Mouse (Mus musculus) limb, embryonic 12.5 days (tissue): ENCODE measurements around the gene B4gat1. TPM values are rescaled to one million over a fixed set of nuclear protein-coding genes. Genes with fewer than 3 reads are reported as not detected.

Source experiments
- ATAC-seq: fragments of 200-750 bp; cut with Nextera tagmentation; 2 replicates; pipeline ENCODE4 v1.8.0; 2017; ENCODE audit warnings: low read depth, moderate TSS enrichment; ENCODE audit not compliant: insufficient number of reproducible peaks, insufficient read depth, low FRiP score, low TSS enrichment
- H3K27ac ChIP-seq: fragments of 300-500 bp; sonication (generic); 2 replicates; pipeline ENCODE4 v1.5.1; 2016; ENCODE audit warnings: mild to moderate bottlenecking, moderate library complexity
- H3K27me3 ChIP-seq: fragments of 300-500 bp; sonication (generic); 2 replicates; pipeline ENCODE4 v1.6.1; 2016; ENCODE audit warnings: mild to moderate bottlenecking, moderate library complexity
- H3K36me3 ChIP-seq: fragments of 300-500 bp; sonication (generic); 2 replicates; pipeline ENCODE4 v1.6.1; 2016; ENCODE audit warnings: mild to moderate bottlenecking, moderate library complexity
- H3K4me1 ChIP-seq: fragments of 300-500 bp; sonication (generic); replicated peaks from 2 replicates; pipeline ENCODE4 v1.6.1; 2016
- H3K4me2 ChIP-seq: fragments of 300-500 bp; sonication (generic); 2 replicates; pipeline ENCODE4 v1.6.1; 2016; ENCODE audit warnings: mild to moderate bottlenecking, moderate library complexity
- H3K4me3 ChIP-seq: fragments of 300-500 bp; sonication (generic); replicated peaks from 2 replicates; pipeline ENCODE4 v1.5.1; 2016; ENCODE audit warnings: mild to moderate bottlenecking
- H3K9ac ChIP-seq: fragments of 300-500 bp; sonication (generic); replicated peaks from 2 replicates; pipeline ENCODE4 v1.6.1; 2016; ENCODE audit warnings: mild to moderate bottlenecking, moderate library complexity
- H3K9me3 ChIP-seq: fragments of 300-500 bp; sonication (generic); 2 replicates; pipeline ENCODE4 v1.6.1; 2016; ENCODE audit warnings: mild to moderate bottlenecking, moderate library complexity
- WGBS: fragments of 180-500 bp; shearing (Covaris S2); methylation state at CpG from one replicate; pipeline ENCODE4 v1.1.7; 2016; 5-methylcytosine and 5-hydroxymethylcytosine counted together
- polyA plus RNA-seq: library from polyadenylated mRNA; unstranded; fragments of >200 nt; fragmentation: Nextera tagmentation; extraction: Ambion mirVana; gene quantifications from 2 replicates; pipeline ENCODE4 v1.2.1, GENCODE M21; 2016

The B4gat1 gene
- polyA plus RNA-seq, 1 experiment from 2014 or later: 42.3 TPM

- H3K4me3 ChIP-seq: no peak overlapping the region
- no peaks in the 10 kb centered on the region for H3K27me3 ChIP-seq
- H3K36me3 ChIP-seq: peaks cover 49% of the 10 kb centered on the region
- H3K4me2 ChIP-seq: no peak overlapping the region
- WGBS: 65% methylated on average over 3 of the region's 3 CpGs
- no peaks in the 10 kb centered on the region for H3K9me3 ChIP-seq
- peaks cover 5% of the 10 kb centered on the region for H3K4me1 ChIP-seq
- H3K9ac ChIP-seq: no peak overlapping the region
- H3K27ac ChIP-seq: no peak overlapping the region
- no peak for ATAC-seq
Measured at GRCm38 (mm10) chr19:5032686-5033085, 5.9 kb upstream of the B4gat1 start.

GRCm38 (mm10) chr19:5036577-5036976 lies 2.0 kb upstream of the B4gat1 start:
- Histone ChIP-seq H3K4me1 (peaks cover 27% of the 10 kb centered on the region), H3K27ac (no peak overlapping the region), H3K27me3 (no peaks in the 10 kb centered on the region), H3K4me2 (no peak overlapping the region), H3K36me3 (peaks cover 10% of the 10 kb centered on the region), H3K9ac (no peak overlapping the region), H3K9me3 (no peaks in the 10 kb centered on the region), H3K4me3 (no peak overlapping the region)
- no peak for ATAC-seq
- 74% methylated on average over 4 of the region's 4 CpGs for WGBS

DNA sequence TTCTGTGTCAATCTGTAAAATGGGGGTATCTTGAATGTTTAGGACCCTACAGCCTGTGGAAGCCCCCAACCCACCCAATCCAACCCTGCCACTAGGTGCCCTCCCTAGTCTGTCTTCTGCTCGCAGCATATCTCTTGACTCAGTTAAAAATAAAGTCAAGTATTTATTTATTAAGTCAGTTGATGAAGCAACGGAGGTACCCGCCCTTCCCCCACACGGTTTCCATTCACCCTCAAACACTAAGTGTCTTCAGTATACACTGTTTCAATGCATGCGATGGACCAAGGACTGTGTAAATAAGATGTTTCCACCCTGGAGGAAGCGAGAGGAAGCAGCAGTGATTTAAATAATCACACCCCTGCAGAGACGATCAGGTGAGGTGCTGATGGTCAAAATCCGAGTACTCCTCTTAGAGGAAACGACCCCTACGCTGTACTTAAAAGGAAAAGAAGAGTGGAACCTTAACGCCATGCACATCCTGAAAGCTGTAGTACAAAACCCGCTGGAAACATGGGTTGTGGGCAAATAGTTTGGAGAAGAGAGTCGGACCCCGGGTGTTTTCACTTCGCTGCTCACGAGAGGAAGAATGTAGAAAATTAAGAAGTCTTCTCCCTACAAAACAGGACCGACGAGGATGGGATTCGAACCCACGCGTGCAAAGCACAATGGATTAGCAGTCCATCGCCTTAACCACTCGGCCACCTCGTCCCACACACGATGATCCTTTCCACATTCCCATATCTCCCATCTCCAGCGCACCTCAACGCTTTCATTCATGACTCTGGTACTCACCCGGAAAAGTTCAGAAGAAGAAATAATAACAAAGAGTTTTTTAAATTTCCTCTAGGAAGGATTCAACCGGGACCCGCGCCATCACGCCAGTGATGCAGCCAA lies 701 bp upstream of the B4gat1 start:
- H3K4me1 ChIP-seq: peaks cover 35% of the 10 kb centered on the region
- WGBS: 5% methylated on average over 32 of the region's 32 CpGs
- H3K4me3 ChIP-seq: peak overlapping the region; percentile 85
- no peak for ATAC-seq
- peak overlapping the region; percentile 78 for H3K9ac ChIP-seq
- H3K36me3 ChIP-seq: 0 out of 2 replicates have a peak, but pooled peaks cover 10% of the 10 kb centered on the region
- peak overlapping the region; percentile 87 for H3K27ac ChIP-seq
- H3K9me3 ChIP-seq: no peaks in the 10 kb centered on the region
- H3K4me2 ChIP-seq: peak overlapping the region; percentile 98
- H3K27me3 ChIP-seq: no peaks in the 10 kb centered on the region

DNA sequence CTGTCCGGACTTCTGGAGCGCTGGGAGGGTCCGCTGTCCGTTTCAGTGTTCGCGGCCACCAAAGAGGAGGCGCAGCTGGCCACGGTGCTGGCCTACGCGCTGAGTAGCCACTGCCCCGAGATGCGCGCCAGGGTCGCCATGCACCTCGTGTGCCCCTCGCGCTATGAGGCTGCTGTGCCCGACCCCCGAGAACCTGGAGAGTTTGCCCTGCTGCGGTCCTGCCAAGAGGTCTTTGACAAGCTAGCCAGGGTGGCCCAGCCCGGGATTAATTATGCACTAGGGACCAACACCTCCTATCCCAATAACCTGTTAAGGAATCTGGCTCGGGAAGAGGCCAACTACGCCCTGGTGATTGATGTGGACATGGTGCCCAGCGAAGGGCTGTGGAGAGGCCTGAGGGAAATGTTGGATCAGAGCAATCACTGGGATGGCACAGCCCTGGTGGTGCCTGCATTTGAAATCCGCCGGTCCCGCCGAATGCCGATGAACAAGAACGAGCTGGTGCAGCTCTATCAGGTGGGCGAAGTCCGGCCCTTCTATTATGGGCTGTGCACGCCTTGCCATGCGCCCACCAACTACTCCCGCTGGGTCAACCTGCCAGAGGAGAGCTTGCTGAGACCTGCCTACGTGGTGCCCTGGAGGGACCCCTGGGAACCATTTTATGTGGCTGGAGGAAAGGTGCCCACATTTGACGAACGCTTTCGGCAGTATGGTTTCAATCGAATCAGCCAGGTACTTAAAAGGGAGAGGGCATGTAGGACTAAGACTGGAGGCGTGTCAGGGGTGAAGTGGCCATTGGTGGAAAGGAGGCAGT lies 882 bp downstream of the B4gat1 start:
- ATAC-seq: peak; percentile 24; the same call in 1 of the 2 replicates
- Histone ChIP-seq H3K27ac (peak overlapping the region; percentile 87; the same call in 1 of the 2 replicates), H3K4me1 (peaks cover 35% of the 10 kb centered on the region), H3K4me2 (peak overlapping the region; percentile 98), H3K4me3 (peak overlapping the region; percentile 85), H3K9me3 (no peaks in the 10 kb centered on the region), H3K27me3 (no peaks in the 10 kb centered on the region), H3K9ac (peak overlapping the region; percentile 78), H3K36me3 (peaks cover 23% of the 10 kb centered on the region; the same call in 1 of the 2 replicates)
- WGBS: 12% methylated on average over 41 of the region's 41 CpGs

DNA sequence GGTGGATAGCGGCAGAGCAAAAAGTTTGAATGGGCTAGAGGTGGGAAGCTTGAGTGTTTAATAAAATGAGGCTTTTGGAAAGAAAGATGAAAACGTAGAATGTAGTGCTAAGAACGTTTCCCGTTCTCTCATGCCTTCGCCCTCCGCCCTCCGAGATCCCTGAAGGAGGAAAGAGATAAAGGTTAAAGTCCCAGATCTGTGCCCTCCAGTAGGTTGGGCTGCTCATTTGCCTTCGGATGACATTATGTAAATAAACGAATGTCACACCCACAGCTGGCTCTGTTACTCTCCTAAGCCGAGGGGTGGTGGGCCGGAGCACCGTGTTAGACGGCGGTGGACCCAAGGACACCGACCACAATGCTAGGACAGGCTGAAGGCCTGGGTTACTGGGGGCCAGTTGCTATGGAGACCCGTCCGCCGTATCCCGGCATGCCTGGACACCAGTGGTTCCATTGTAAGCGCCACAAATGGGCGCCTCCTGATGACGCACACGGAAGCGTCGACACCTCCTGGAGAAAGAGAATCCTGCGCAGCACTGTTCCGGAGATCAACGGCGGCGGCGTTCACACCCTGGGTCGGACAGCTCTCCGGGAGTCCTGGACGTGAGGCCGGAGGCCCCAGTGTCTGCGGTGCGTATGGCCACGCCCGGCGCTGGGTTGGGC lies 2.4 kb downstream of the B4gat1 start, which contains the start of gene Brms1:
Brms1 (plus strand) TSS at position 493 of the 662 bp plus-strand sequence.
- H3K36me3 ChIP-seq: peaks cover 22% of the 10 kb centered on the region; the same call in 1 of the 2 replicates
- peak within 1 kb of the TSS; percentile 78 for H3K9ac ChIP-seq
- H3K4me2 ChIP-seq: peak within 1 kb of the TSS; percentile 98
- peak; percentile 68 for ATAC-seq
- no peaks in the 10 kb centered on the region for H3K9me3 ChIP-seq
- peaks cover 35% of the 10 kb centered on the region for H3K4me1 ChIP-seq
- no peaks in the 10 kb centered on the region for H3K27me3 ChIP-seq
- H3K4me3 ChIP-seq: peak within 1 kb of the TSS; percentile 85
- 9% methylated on average over 40 of the region's 40 CpGs for WGBS
- H3K27ac ChIP-seq: no peak within 1 kb of the TSS

DNA sequence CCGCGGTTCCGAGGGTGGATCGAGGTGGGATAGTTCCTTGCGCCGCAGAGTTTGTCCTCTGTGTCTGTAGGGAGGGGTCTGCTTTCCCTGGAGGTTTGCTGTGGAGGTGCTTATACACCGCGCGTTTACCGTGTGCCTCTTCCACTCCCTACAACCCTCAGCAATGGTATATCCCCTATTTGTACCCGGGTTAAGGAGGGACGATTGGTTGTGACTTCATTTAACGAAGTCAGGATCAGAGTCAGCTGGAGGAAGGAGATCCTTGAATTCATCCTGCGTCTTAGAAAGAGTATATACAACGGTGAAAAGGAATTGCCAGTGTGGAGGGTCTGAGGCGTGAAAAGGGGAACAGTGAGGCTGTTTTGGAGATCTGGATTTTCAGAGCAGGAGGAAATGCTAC lies 3.0 kb downstream of the B4gat1 start:
- 3% methylated on average over 16 of the region's 16 CpGs for WGBS
- Histone ChIP-seq H3K4me1 (peaks cover 35% of the 10 kb centered on the region), H3K27ac (no peak overlapping the region), H3K4me3 (peak overlapping the region; percentile 85), H3K9me3 (no peaks in the 10 kb centered on the region), H3K36me3 (peaks cover 28% of the 10 kb centered on the region), H3K9ac (peak overlapping the region; percentile 75), H3K27me3 (no peaks in the 10 kb centered on the region), H3K4me2 (peak overlapping the region; percentile 98)
- ATAC-seq: no peak

DNA sequence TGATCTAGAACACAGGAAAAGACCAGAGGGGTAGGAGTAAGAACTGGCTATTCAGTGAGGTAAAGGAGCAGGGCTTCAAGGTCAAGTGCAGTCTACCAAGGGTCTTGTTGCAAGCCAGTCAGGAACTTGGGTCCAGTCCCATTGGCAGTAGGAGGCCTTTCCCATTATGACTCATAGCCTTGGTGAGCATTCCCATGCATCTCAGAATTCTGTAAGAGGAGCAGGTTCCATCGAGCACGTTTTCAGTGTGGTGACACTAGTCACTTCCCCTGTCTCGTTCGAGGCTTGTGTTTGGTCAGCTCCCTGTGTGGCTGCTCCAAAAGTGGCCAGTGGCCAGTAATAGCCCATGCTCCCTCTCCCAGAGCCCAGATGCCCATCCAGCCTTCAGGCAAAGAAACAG lies 6.9 kb downstream of the B4gat1 start:
- Histone ChIP-seq H3K4me2 (no peak overlapping the region), H3K4me3 (no peak overlapping the region), H3K4me1 (peaks cover 23% of the 10 kb centered on the region), H3K36me3 (peaks cover 60% of the 10 kb centered on the region), H3K27me3 (peaks cover 12% of the 10 kb centered on the region), H3K27ac (no peak overlapping the region), H3K9ac (no peak overlapping the region), H3K9me3 (no peaks in the 10 kb centered on the region)
- 75% methylated on average over 4 of the region's 4 CpGs for WGBS
- ATAC-seq: no peak

DNA sequence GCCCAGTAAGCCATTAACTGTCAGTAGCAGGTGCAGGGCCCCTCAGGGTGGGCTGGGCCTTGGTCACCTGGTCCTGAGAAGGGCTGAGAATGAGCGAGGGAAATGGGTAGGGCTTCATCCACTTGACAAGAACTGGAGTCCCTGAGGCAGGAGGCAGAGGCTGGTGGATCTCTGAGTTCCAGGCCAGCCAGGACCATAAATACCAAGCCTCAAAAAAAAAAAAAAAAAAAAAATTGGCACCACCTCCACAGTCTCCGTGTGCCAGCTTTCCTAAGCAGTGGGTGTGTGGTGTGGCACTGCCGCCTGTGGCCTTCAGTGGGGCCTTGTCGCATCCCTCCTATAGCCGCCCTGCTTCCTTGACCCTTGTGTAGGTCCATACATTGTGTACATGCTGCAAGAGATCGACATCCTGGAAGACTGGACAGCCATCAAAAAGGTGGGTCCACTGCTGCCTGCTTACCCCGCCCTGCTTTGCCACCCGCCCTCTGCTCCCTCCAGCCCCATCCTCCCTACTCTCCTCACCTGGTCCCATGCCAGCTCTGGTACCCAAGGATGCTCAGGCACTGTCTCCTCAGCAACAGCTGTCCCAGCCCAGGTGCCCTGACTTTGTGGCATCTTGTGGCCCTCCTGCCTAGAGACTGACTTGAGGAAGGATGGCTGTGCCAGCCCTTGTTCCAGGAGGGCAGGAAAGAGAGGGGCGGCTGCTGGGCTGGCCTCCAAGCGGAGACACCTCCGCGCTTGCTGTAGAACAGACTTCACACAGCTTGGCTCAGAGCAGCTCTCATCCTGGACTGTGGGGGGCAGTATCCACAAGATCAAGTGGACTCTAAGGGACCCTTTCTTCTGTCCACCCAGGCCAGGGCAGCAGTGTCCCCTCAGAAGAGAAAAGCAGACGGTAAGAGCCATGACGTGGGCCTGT lies 9.8 kb downstream of the B4gat1 start:
- H3K4me2 ChIP-seq: no peak overlapping the region
- H3K9me3 ChIP-seq: no peaks in the 10 kb centered on the region
- peaks cover 51% of the 10 kb centered on the region for H3K36me3 ChIP-seq
- H3K9ac ChIP-seq: no peak overlapping the region
- H3K4me3 ChIP-seq: no peak overlapping the region
- WGBS: 86% methylated on average over 14 of the region's 14 CpGs
- no peak overlapping the region for H3K27ac ChIP-seq
- ATAC-seq: no peak
- H3K27me3 ChIP-seq: peaks cover 41% of the 10 kb centered on the region
- peaks cover 29% of the 10 kb centered on the region for H3K4me1 ChIP-seq

- Histone ChIP-seq H3K4me2 (no peak overlapping the region), H3K4me3 (no peak overlapping the region), H3K36me3 (peaks cover 42% of the 10 kb centered on the region), H3K9me3 (no peaks in the 10 kb centered on the region), H3K4me1 (peaks cover 29% of the 10 kb centered on the region), H3K9ac (no peak overlapping the region), H3K27me3 (peaks cover 49% of the 10 kb centered on the region), H3K27ac (no peak overlapping the region)
- no peak for ATAC-seq
- 84% methylated on average over 6 of the region's 6 CpGs for WGBS
Measured at GRCm38 (mm10) chr19:5049325-5049724, 10.7 kb downstream of the B4gat1 start.
